Mouse (Mus musculus) small intestine, adult 2 months (tissue): ENCODE results near the gene Grap2.

Source experiments
- CTCF ChIP-seq: fragments of 200-500 bp; IDR thresholded peaks from 2 replicates; pipeline ENCODE4 v1.5.1; 2012; ENCODE audit warnings: low read depth, mild to moderate bottlenecking, control low read depth, inconsistent platforms, low read length, moderate library complexity, mixed read lengths; ENCODE audit not compliant: insufficient replicate concordance, insufficient read length; ENCODE audit errors: extremely low read depth
- POLR2A ChIP-seq: fragments of 200-500 bp; IDR thresholded peaks from 2 replicates; pipeline ENCODE4 v1.6.1; 2012; ENCODE audit warnings: low read depth, mild to moderate bottlenecking, control low read depth, inconsistent platforms, low read length, moderate library complexity

- TF ChIP-seq CTCF (no peak), POLR2A (no peak)
These were observed 9.9 kb upstream of the Grap2 start for GRCm38 (mm10) chr15:80562446-80562845.
